Mouse (Mus musculus) testis, adult 2 months (tissue): ENCODE measurements at regions not wholly inside any gene's neighbourhood (a gene's known extent, or its start where the extent isn't known, plus 50 kb on each side); places are given as distances from the start of the nearest gene placed in this dataset.

ENCODE experiments used
- H3K27ac ChIP-seq: fragments of 200-500 bp; 2 replicates; pipeline ENCODE4 v1.5.1; 2012; ENCODE audit warnings: low read depth, low read length; ENCODE audit not compliant: control insufficient read depth, insufficient read depth
- H3K27me3 ChIP-seq: fragments of 200-500 bp; 2 replicates; pipeline ENCODE4 v1.6.1; 2012; ENCODE audit warnings: mild to moderate bottlenecking, low read length, moderate library complexity; ENCODE audit not compliant: control insufficient read depth, insufficient read depth
- H3K36me3 ChIP-seq: fragments of 200-500 bp; 2 replicates; pipeline ENCODE4 v1.6.1; 2012; ENCODE audit warnings: mild to moderate bottlenecking, low read length; ENCODE audit not compliant: control insufficient read depth, insufficient read depth
- H3K4me1 ChIP-seq: fragments of 200-500 bp; 2 replicates; pipeline ENCODE4 v1.6.1; 2012; ENCODE audit warnings: low read length; ENCODE audit not compliant: control insufficient read depth, insufficient read depth
- H3K4me3 ChIP-seq: fragments of 200-500 bp; 2 replicates; pipeline ENCODE4 v1.5.1; 2012; ENCODE audit warnings: low read depth, mild to moderate bottlenecking, low read length, moderate library complexity, mixed read lengths; ENCODE audit not compliant: control insufficient read depth
- CTCF ChIP-seq: fragments of 200-500 bp; IDR thresholded peaks from 2 replicates; pipeline ENCODE4 v1.5.1; 2012; ENCODE audit warnings: low read depth, mild to moderate bottlenecking, inconsistent platforms, low read length, moderate library complexity; ENCODE audit not compliant: control insufficient read depth, insufficient read depth, insufficient replicate concordance
- POLR2A ChIP-seq: fragments of 200-500 bp; IDR thresholded peaks from 2 replicates; pipeline ENCODE4 v1.6.1; 2012; ENCODE audit warnings: low read depth, mild to moderate bottlenecking, inconsistent platforms, low read length, moderate library complexity; ENCODE audit not compliant: control insufficient read depth

GRCm38 (mm10) chr11:79881812-79882211 lies 80.4 kb downstream of the Utp6 start:
- Histone ChIP-seq H3K27ac (no peak overlapping the region), H3K4me1 (no peaks in the 10 kb centered on the region), H3K27me3 (no peaks in the 10 kb centered on the region), H3K4me3 (no peak overlapping the region), H3K36me3 (no peaks in the 10 kb centered on the region)
- no peak for TF ChIP-seq POLR2A
- TF ChIP-seq CTCF: no peak

GRCm38 (mm10) chr11:79878091-79878490 lies 84.1 kb downstream of the Utp6 start:
- H3K4me3 ChIP-seq: no peak overlapping the region
- TF ChIP-seq POLR2A (no peak), CTCF (no peak)
- H3K27me3 ChIP-seq: no peaks in the 10 kb centered on the region
- no peak overlapping the region for H3K27ac ChIP-seq
- H3K4me1 ChIP-seq: no peaks in the 10 kb centered on the region
- no peaks in the 10 kb centered on the region for H3K36me3 ChIP-seq

- no peak overlapping the region for H3K27ac ChIP-seq
- no peaks in the 10 kb centered on the region for H3K36me3 ChIP-seq
- no peaks in the 10 kb centered on the region for H3K4me1 ChIP-seq
- no peaks in the 10 kb centered on the region for H3K27me3 ChIP-seq
- TF ChIP-seq CTCF (no peak), POLR2A (no peak)
- H3K4me3 ChIP-seq: no peak overlapping the region
Measured at GRCm38 (mm10) chr11:79877184-79877745, 84.9 kb downstream of the Utp6 start.

GRCm38 (mm10) chr11:79871783-79872628 lies 90.2 kb downstream of the Utp6 start:
- H3K4me1 ChIP-seq: no peaks in the 10 kb centered on the region
- H3K27me3 ChIP-seq: no peaks in the 10 kb centered on the region
- H3K27ac ChIP-seq: no peak overlapping the region
- H3K36me3 ChIP-seq: no peaks in the 10 kb centered on the region
- no peak overlapping the region for H3K4me3 ChIP-seq
- TF ChIP-seq POLR2A (no peak), CTCF (no peak)

GRCm38 (mm10) chr11:79870189-79870588 lies 92.0 kb downstream of the Utp6 start:
- Histone ChIP-seq H3K4me3 (no peak overlapping the region), H3K36me3 (no peaks in the 10 kb centered on the region), H3K4me1 (no peaks in the 10 kb centered on the region), H3K27me3 (no peaks in the 10 kb centered on the region), H3K27ac (no peak overlapping the region)
- TF ChIP-seq POLR2A (no peak), CTCF (no peak)

GRCm38 (mm10) chr11:79869009-79869408 lies 93.2 kb downstream of the Utp6 start:
- no peak for TF ChIP-seq CTCF
- TF ChIP-seq POLR2A: no peak
- Histone ChIP-seq H3K4me3 (no peak overlapping the region), H3K27ac (no peak overlapping the region), H3K27me3 (no peaks in the 10 kb centered on the region), H3K36me3 (no peaks in the 10 kb centered on the region), H3K4me1 (no peaks in the 10 kb centered on the region)

- no peaks in the 10 kb centered on the region for H3K4me1 ChIP-seq
- no peaks in the 10 kb centered on the region for H3K36me3 ChIP-seq
- H3K27ac ChIP-seq: no peak overlapping the region
- no peak overlapping the region for H3K4me3 ChIP-seq
- TF ChIP-seq CTCF (no peak), POLR2A (no peak)
- no peaks in the 10 kb centered on the region for H3K27me3 ChIP-seq
Measured at GRCm38 (mm10) chr11:79864836-79865235, 97.4 kb downstream of the Utp6 start.
